Mouse (Mus musculus): Measurements from ENCODE around the gene Rhbg. TPM values are rescaled to one million over a fixed set of nuclear protein-coding genes. Genes with fewer than 3 reads are reported as not detected.
A peak's percentile ranks its signal among the peaks of the same experiment; 100 is the strongest.

Gene Rhbg
- polyA plus RNA-seq, 1 experiment from 2014 or later = 16.3 TPM

DNA sequence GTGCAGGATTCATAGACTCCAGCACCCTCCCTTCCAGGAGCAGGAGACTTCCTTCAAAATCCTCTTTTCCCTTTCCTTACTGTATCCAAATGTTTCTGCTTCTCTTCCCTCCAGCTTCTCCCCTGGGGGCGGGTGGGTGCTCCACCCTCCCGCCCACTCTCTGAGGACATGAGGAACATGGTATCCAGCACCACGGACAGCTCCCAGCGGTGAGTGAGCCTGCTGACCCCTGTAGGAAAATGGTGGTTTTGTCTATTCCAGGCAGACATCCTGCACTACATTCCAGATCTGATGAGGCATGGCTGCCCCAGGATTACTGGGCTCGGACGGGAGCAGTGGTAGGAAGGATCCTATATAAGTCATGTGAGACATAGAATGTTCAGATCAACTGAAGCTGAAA, 33.7 kb downstream of the Rhbg start:
- H3K9me3 ChIP-seq (ENCODE audit: control insufficient read depth, low read length) = no peaks in the 10 kb centered on the region
- peaks cover 81% of the 10 kb centered on the region for H3K27me3 ChIP-seq (replicated peaks; ENCODE audit: control insufficient read depth, insufficient read depth, low read length)
- no peak overlapping the region for H3K27ac ChIP-seq (ENCODE audit: low read depth, low read length)
- H3K9ac ChIP-seq (ENCODE audit: low read depth, low read length) = no peak overlapping the region
- no peak; the same call in 1 of the 2 replicates for ATAC-seq (replicated peaks; ENCODE audit: low FRiP score)
- WGBS = 2% methylated on average over 6 of the region's 6 CpGs
- no peaks in the 10 kb centered on the region for H3K36me3 ChIP-seq (ENCODE audit: control insufficient read depth, insufficient read depth, low read length)
- H3K4me1 ChIP-seq (replicated peaks; ENCODE audit: control insufficient read depth, insufficient read depth, low read length) = no peaks in the 10 kb centered on the region
- no peak overlapping the region for H3K4me2 ChIP-seq
- DNase-seq (ENCODE audit: low spot score) = peak; percentile 76
- H3K4me3 ChIP-seq (ENCODE audit: low read depth, low read length) = no peak overlapping the region

DNA sequence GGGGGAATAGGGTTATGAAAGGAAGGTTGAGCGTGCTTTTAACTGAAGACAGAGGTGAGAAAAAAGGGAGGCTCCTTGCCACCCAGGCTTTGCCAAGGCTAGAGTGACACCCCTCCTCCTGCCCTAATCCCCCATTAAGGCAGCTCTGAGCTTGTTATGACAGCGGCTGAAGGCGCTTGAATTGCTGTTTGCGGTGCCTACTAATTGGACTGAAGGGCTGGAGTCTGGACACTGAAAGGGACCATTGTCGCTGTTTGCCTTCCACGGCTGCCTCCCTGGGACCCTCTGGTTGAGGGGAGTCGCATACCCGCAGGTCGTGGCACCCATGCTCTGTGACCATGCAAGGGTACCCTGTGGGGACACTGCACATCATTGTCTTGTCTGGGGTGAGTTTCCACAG, 34.6 kb downstream of the Rhbg start:
- Histone ChIP-seq H3K27ac (ENCODE audit: low read depth, low read length) (no peak overlapping the region), H3K9ac (ENCODE audit: low read depth, low read length) (no peak overlapping the region), H3K36me3 (ENCODE audit: control insufficient read depth, insufficient read depth, low read length) (no peaks in the 10 kb centered on the region), H3K4me3 (ENCODE audit: low read depth, low read length) (no peak overlapping the region), H3K4me1 (replicated peaks; ENCODE audit: control insufficient read depth, insufficient read depth, low read length) (peaks cover 5% of the 10 kb centered on the region; the same call in 1 of the 2 replicates), H3K4me2 (no peak overlapping the region), H3K9me3 (ENCODE audit: control insufficient read depth, low read length) (no peaks in the 10 kb centered on the region), H3K27me3 (replicated peaks; ENCODE audit: control insufficient read depth, insufficient read depth, low read length) (peaks cover 83% of the 10 kb centered on the region)
- 29% methylated on average over 9 of the region's 9 CpGs for WGBS
- no peak for DNase-seq (ENCODE audit: low spot score)
- no peak for ATAC-seq (replicated peaks; ENCODE audit: low FRiP score)

DNA sequence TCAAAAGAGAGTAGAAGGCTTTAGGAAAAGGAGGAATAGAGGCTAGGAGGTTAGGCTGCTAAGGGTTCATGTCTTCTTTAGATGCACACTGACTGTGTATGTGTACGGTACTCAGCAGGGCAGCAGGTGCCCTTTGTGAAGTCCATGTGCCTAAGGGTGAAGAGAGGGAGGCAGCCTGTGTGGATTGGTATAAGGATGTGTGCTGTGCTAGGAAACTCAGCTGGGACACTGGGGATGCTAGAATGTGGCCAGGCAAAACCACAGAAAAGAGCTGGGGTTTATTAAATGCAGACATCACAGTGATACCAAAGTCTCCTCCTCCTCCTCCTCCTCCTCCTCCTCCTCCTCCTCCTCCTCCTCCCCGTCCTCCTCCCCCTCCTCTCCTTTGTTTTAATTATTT, 36.8 kb downstream of the Rhbg start:
- ATAC-seq (replicated peaks; ENCODE audit: low FRiP score) = no peak
- WGBS = 52% methylated on average over 1 of the region's 2 CpGs

DNA sequence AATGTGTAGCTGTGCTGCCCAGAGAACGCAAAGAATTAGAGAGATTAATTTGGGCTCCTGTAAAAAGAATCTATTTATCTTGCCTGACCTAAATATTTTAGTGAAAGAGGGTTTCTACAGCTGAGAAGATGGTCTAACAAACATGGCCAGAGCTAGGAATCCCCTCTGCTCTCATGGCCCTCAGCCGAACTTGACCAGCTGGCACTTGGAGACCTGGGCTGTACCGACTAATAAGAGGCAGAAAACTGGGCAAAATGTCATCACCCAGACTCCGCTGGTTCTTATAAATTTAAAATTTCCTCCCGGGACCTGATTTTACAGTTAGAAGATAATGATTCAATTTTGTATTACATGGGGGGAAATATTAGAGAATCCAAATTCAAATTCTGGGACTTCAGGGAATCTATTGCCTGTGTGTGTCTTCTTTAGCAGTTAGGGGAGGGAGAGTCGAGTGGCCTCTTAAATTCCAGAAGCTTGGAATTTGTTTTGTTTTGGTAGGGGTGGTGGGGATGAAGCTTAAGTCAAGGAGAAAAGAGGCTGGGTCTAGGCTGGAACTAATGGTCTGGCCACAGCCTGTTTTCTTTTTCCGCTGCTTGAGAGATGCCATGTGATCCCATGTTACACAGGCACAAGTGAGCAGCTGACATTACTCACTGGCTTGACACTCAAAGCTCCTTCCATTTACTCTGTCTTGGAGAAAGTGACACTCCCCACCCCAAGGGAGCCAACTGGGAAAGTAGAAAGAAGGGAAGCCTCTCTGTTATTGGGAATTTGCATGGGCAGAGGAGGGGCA, 37.8 kb downstream of the Rhbg start:
- Histone ChIP-seq H3K27ac (ENCODE audit: low read depth, low read length) (no peak overlapping the region), H3K36me3 (ENCODE audit: control insufficient read depth, insufficient read depth, low read length) (no peaks in the 10 kb centered on the region), H3K27me3 (replicated peaks; ENCODE audit: control insufficient read depth, insufficient read depth, low read length) (peaks cover 96% of the 10 kb centered on the region), H3K9me3 (ENCODE audit: control insufficient read depth, low read length) (no peaks in the 10 kb centered on the region), H3K9ac (ENCODE audit: low read depth, low read length) (no peak overlapping the region), H3K4me3 (ENCODE audit: low read depth, low read length) (no peak overlapping the region), H3K4me2 (no peak overlapping the region), H3K4me1 (replicated peaks; ENCODE audit: control insufficient read depth, insufficient read depth, low read length) (peaks cover 5% of the 10 kb centered on the region; the same call in 1 of the 2 replicates)
- WGBS = 15% methylated on average over 7 of the region's 7 CpGs
- ATAC-seq (replicated peaks; ENCODE audit: low FRiP score) (no peak), DNase-seq (ENCODE audit: low spot score) (no peak)

More for the DNA sequence above, 36.8 kb downstream of the Rhbg start:
- no peak overlapping the region for H3K4me3 ChIP-seq (ENCODE audit: low read depth, low read length)
- no peak overlapping the region for H3K9ac ChIP-seq (ENCODE audit: low read depth, low read length)
- no peak for DNase-seq (ENCODE audit: low spot score)
- no peaks in the 10 kb centered on the region for H3K36me3 ChIP-seq (ENCODE audit: control insufficient read depth, insufficient read depth, low read length)
- H3K27me3 ChIP-seq (replicated peaks; ENCODE audit: control insufficient read depth, insufficient read depth, low read length) = peaks cover 93% of the 10 kb centered on the region
- H3K4me2 ChIP-seq = no peak overlapping the region
- no peaks in the 10 kb centered on the region for H3K9me3 ChIP-seq (ENCODE audit: control insufficient read depth, low read length)
- peaks cover 5% of the 10 kb centered on the region; the same call in 1 of the 2 replicates for H3K4me1 ChIP-seq (replicated peaks; ENCODE audit: control insufficient read depth, insufficient read depth, low read length)
- H3K27ac ChIP-seq (ENCODE audit: low read depth, low read length) = no peak overlapping the region

DNA sequence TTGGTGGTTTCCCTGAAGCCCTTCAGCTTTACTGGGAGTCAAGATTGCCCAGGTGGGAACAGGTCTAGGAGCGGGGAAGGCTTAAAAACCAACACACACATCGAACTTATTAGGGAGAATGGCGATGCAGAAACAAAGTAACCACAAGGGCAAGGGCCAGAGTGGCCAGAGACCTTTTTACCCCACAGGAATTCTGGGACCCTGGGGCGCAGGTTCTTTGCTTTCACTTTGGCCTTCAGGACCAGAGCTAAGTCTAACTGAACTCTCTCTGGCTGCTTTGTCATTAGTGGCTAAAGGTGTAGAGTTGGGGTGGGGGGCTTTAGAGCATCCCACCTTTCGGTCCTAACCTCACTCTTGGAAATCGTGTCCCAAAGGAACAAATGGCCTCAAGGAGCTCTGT, 38.4 kb downstream of the Rhbg start:
- H3K4me2 ChIP-seq = no peak overlapping the region

DNA sequence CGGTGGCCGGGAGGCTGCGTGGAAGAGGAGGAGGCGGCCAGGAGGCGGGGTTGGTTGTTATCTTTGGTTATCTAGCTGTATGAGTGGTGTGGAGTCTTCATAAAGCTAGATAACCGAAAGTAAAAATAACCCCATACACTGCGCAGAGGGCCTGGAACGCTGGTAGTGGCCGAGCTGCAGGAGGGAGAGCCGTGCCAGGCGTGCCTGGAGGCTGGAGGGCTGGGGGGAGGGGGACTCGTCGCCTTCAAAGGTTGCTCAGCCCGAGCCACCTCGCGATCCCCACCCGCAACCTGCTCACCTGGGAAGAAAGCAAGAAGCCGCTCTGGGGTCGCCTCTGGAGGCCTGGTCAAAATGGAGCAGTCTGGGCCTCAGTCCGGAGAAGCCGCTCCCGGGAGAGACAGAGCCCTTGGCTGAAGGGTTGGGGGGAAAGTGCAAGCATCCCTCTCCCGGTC, 38.9 kb downstream of the Rhbg start:
- DNase-seq (ENCODE audit: low spot score) (no peak), ATAC-seq (replicated peaks; ENCODE audit: low FRiP score) (no peak)
- 1% methylated on average over 23 of the region's 23 CpGs for WGBS
- H3K27ac ChIP-seq (ENCODE audit: low read depth, low read length) = no peak overlapping the region
- peaks cover 97% of the 10 kb centered on the region for H3K27me3 ChIP-seq (replicated peaks; ENCODE audit: control insufficient read depth, insufficient read depth, low read length)
- peak overlapping the region; percentile 54 for H3K4me2 ChIP-seq
- H3K36me3 ChIP-seq (ENCODE audit: control insufficient read depth, insufficient read depth, low read length) = no peaks in the 10 kb centered on the region
- H3K4me1 ChIP-seq (replicated peaks; ENCODE audit: control insufficient read depth, insufficient read depth, low read length) = peaks cover 5% of the 10 kb centered on the region; the same call in 1 of the 2 replicates
- peak overlapping the region; percentile 35 for H3K4me3 ChIP-seq (ENCODE audit: low read depth, low read length)
- no peak overlapping the region for H3K9ac ChIP-seq (ENCODE audit: low read depth, low read length)
- no peaks in the 10 kb centered on the region for H3K9me3 ChIP-seq (ENCODE audit: control insufficient read depth, low read length)

More for the DNA sequence above, 38.4 kb downstream of the Rhbg start:
- Histone ChIP-seq H3K4me1 (replicated peaks; ENCODE audit: control insufficient read depth, insufficient read depth, low read length) (peaks cover 5% of the 10 kb centered on the region; the same call in 1 of the 2 replicates), H3K4me3 (ENCODE audit: low read depth, low read length) (peak overlapping the region; percentile 35; the same call in 1 of the 2 replicates), H3K9ac (ENCODE audit: low read depth, low read length) (no peak overlapping the region), H3K36me3 (ENCODE audit: control insufficient read depth, insufficient read depth, low read length) (no peaks in the 10 kb centered on the region), H3K27ac (ENCODE audit: low read depth, low read length) (no peak overlapping the region), H3K9me3 (ENCODE audit: control insufficient read depth, low read length) (no peaks in the 10 kb centered on the region), H3K27me3 (replicated peaks; ENCODE audit: control insufficient read depth, insufficient read depth, low read length) (peaks cover 96% of the 10 kb centered on the region)
- ATAC-seq (replicated peaks; ENCODE audit: low FRiP score) = no peak
- WGBS = 8% methylated on average over 6 of the region's 6 CpGs
- DNase-seq (ENCODE audit: low spot score) = no peak

DNA sequence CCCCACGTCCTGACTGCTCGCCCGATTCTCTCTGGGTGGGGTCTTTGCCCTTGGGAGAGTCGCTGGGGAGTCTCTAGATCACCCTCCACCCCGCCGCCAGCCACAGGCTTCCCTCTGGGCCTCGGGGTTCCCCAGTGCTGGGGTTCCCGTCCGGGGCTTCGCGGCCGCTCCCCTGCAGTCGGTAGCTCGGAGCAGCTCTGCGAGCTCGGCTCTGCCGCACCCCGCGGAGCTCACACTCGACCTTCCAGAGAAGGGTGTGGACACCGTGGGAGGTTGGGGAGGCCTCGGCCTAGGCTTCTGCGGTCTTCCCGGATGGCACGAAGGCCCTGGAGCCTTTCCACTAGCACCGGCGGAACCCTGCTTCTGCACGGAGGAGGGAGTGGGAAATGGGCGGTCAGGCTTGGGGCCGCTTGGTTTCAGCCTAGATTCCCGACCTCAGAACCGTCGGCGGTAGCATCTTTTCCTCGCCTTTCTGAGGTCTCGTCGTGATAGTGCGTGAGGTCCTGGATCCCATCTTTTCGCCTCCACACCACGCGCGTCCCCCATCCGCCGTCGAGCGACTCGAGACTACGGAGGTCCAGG, 39.4 kb downstream of the Rhbg start:
- H3K36me3 ChIP-seq (ENCODE audit: control insufficient read depth, insufficient read depth, low read length) = no peaks in the 10 kb centered on the region
- ATAC-seq (replicated peaks; ENCODE audit: low FRiP score) = no peak
- 1% methylated on average over 48 of the region's 48 CpGs for WGBS

DNA sequence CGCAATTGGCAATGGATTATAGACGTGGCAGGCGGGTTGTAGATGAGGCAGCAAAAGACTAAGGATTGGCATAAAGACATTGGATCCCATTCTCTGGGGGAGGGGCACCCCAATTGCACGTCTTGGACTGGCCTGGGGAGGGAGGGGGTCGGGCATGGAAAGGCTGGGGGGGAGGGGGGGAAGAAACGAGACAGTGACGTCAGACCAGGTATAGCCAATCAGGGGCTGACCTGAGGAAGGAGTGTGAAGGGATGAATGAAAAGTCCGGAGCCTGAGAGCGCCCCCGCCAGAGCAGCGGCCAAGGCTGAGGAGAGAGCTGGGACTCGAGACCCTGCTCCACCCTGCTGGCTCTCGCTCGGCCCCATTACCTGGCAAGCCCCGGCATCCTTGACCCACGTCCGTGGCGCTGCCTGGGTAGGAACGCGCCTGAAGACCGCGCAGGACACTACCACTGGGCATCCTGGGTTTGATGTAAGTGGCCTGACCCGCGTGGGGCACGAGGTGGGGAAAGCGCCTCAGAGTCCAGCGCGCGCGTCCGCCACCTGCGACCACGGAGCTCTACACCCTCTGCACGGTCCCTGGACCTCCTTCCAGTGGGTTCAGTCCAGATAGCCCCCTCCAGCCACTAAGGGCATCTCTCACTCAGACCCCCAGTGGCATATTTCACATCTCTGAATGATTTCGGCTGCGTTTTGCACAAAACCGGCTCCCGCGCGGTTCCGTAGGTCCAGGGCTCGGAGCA, 40.1 kb downstream of the Rhbg start:
- DNase-seq (ENCODE audit: low spot score) (no peak), ATAC-seq (replicated peaks; ENCODE audit: low FRiP score) (no peak)
- Histone ChIP-seq H3K9me3 (ENCODE audit: control insufficient read depth, low read length) (no peaks in the 10 kb centered on the region), H3K36me3 (ENCODE audit: control insufficient read depth, insufficient read depth, low read length) (no peaks in the 10 kb centered on the region), H3K27me3 (replicated peaks; ENCODE audit: control insufficient read depth, insufficient read depth, low read length) (peaks cover 97% of the 10 kb centered on the region), H3K27ac (ENCODE audit: low read depth, low read length) (no peak overlapping the region), H3K4me1 (replicated peaks; ENCODE audit: control insufficient read depth, insufficient read depth, low read length) (peaks cover 5% of the 10 kb centered on the region; the same call in 1 of the 2 replicates), H3K9ac (ENCODE audit: low read depth, low read length) (no peak overlapping the region), H3K4me3 (ENCODE audit: low read depth, low read length) (0 out of 2 replicates have a peak overlapping the region, but pooled peaks have one; percentile 8), H3K4me2 (peak overlapping the region; percentile 54; the same call in 1 of the 2 replicates)
- 2% methylated on average over 42 of the region's 42 CpGs for WGBS

More for the DNA sequence above, 39.4 kb downstream of the Rhbg start:
- Histone ChIP-seq H3K4me3 (ENCODE audit: low read depth, low read length) (peak overlapping the region; percentile 35), H3K9ac (ENCODE audit: low read depth, low read length) (no peak overlapping the region), H3K9me3 (ENCODE audit: control insufficient read depth, low read length) (no peaks in the 10 kb centered on the region), H3K4me1 (replicated peaks; ENCODE audit: control insufficient read depth, insufficient read depth, low read length) (peaks cover 5% of the 10 kb centered on the region; the same call in 1 of the 2 replicates), H3K27ac (ENCODE audit: low read depth, low read length) (no peak overlapping the region), H3K27me3 (replicated peaks; ENCODE audit: control insufficient read depth, insufficient read depth, low read length) (peaks cover 97% of the 10 kb centered on the region), H3K4me2 (peak overlapping the region; percentile 54)
- DNase-seq (ENCODE audit: low spot score) = no peak
